Mouse (Mus musculus) liver, adult 2 months (tissue): ENCODE results near the gene Msantd1.

Source experiments
- CTCF ChIP-seq: fragments of 200-500 bp; IDR thresholded peaks from 2 replicates; pipeline ENCODE4 v1.5.1; 2011; ENCODE audit warnings: low read depth, low read length, control low read depth
- POLR2A ChIP-seq: fragments of 200-500 bp; IDR thresholded peaks from 2 replicates; pipeline ENCODE4 v1.6.1; 2011; ENCODE audit warnings: low read length, control low read depth; ENCODE audit not compliant: insufficient read depth; ENCODE audit errors: extremely low read depth

- TF ChIP-seq CTCF (no peak), POLR2A (no peak)
Measured at GRCm38 (mm10) chr5:34960021-34960420, 52.2 kb downstream of the Msantd1 start.
